Mouse (Mus musculus) layer of hippocampus, adult 8-10 months (tissue): ENCODE results near the gene Eri3. TPM values are rescaled to one million over a fixed set of nuclear protein-coding genes. Genes with fewer than 3 reads are reported as not detected.
A peak's percentile ranks its signal among the peaks of the same experiment; 100 is the strongest.

ENCODE experiments used
- DNase-seq, 2 experiments: peaks; one replicate each; pipeline ENCODE4 v3.0.0; 2022; ENCODE audit warnings: low spot score in 2 of 2
- total RNA-seq, 4 experiments: library from RNA; stranded (reverse); gene quantifications; 2 replicates each; pipeline ENCODE4 v1.2.4; 2022

The Eri3 gene
- total RNA-seq = 100 to 1,000 TPM; 182 to 220 (median 203) TPM

DNA sequence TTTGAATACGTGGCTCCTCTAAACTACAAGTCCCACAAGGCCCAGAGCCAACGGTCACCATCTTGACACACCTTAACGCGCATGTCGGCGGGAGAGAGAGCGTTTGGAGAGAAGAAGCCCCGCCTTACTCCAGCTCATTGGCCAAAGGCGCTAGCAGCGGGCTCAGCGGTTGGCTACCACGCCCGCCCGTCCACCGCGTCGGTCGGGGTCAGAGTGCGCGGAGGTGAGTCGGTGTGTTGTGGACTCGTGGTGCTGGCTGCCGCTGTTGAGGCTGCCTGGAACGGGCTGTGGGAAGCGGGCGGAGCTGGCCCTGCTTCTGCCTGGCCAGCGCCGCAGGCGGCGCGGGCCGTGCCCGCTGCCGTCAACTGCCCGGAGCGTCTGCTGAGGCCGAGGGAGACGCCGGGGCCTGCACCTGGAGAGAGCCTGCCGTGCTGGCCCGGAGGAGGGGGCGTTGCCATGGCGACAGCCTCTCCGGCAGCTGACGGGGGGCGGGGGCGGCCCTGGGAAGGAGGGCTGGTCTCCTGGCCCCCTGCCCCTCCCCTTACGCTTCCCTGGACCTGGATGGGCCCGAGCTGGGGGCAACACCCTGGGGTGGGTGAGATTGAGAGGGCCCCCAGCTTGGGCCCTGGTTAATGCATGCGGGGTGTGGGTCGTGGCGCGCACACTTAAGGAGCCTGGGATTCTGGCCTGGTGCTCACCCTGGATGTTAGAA is at the start of gene Eri3:
Eri3 (plus strand) TSS at position 226 of the 712 bp plus-strand sequence.
- DNase-seq = peak; percentile 98

DNA sequence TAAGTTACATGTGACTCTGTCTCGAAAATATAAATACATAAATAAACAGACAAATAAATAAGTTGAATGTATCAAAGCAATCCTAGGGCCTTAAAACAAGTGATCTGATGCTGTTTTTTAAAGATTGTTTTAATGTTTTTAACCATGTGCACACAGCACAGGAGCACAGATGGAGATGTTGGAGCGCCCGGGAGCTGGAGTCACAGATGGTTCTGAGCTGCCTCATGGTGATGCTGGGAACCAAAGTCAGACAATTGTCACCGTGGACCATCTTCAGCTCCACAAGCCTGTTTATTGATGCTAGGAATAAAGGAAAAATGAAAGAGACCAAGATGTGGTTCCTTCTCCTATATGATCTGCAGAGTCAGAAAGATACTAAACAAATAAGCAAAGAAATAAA is 31.9 kb upstream of the Eri3 start:
- DNase-seq = peak; percentile 26 to 43

DNA sequence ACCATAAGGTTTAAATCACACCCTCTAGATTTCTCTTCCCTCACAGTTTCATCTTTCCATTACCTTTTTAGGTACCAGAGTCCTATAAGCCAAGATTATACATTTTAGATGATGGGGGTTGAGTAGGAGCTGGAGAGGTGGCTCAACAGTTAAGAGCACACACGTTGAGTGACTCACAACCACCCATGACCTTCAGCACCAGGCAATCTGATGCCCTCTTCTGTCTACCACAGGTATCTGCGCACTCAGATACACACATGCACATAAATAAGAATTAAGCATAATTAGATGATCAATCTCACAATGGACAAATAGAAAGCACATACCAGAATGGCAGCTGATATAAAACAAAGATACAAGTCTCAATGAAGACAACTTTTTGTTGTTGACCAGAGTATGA is 28.8 kb upstream of the Eri3 start:
- no peak for DNase-seq

DNA sequence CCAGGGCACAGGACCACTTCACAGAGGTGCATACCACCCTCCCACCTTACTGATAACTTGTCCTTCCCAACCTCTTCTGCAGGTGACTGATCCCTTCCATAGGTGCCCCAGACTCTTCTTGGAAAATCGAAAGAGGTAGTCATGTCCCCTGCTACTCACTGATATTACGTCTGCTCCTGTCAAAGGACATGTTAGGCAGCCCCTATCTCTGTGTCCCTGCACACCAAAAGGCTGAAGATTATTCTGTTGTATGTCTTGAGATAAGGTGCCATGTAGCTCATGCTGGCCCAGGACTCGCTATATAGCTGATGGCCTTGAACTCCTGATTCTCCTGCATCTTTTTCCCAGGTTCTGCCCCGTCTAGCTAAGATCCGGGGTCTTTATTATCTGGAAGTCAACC is 24.2 kb upstream of the Eri3 start:
- DNase-seq = no peak

DNA sequence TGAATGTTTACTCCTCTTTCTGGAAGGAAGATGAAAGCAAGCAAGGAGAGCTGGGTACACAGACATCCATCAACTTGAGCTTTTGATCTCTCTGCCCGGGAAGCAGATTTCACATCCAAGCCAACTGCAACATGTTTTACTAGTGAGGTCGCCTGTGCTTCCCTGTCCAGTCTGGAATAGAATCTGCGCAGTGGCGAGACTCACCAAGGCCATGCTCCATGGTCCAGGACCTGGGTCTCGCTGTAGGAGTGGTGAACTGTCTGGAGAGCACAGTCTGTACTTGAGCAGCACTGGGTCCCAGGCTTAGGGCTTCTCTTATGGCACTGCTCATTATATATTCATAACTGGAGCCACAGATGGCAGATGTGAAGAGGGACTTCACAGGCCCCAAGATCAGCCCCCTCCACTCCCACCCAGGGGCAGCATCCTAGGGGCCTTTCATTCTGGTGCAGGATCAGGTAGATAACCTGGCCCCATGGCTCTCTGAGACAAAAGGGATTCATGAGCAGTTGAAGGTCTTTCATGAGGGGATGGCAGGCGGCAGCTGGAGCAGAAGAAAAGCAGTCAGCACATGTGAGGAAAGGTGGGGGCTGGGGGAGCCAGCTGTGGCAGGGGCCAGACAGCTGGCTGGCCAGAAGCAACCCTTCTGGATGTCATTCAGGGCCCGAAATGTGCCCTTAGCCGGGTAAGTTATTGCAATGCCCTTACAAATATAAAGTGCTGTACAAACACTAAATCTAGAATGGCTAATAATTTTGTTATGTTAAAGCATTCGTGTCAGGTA is 22.9 kb upstream of the Eri3 start:
- DNase-seq = no peak

DNA sequence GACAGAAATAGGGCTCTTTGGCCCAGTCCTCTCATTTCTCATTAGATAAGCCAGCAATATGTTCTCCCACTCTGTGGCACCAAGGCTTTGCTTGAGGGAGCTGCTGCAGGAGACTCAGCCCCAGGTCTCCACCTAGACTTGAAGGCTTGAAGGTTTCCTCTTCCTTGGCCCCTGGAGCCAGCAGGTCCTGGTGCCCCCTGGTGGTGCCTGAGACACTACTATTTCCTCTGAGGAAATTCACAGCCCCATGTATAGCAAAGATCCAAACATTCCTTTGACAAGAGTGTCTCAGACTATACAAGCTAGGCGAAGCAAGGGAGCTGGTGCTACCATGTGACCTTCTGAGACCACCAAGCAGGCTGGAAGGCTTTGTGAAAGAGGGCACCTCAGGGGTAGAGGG is 22.2 kb upstream of the Eri3 start:
- peak in 1 of 2 experiments; percentile 46 for DNase-seq

DNA sequence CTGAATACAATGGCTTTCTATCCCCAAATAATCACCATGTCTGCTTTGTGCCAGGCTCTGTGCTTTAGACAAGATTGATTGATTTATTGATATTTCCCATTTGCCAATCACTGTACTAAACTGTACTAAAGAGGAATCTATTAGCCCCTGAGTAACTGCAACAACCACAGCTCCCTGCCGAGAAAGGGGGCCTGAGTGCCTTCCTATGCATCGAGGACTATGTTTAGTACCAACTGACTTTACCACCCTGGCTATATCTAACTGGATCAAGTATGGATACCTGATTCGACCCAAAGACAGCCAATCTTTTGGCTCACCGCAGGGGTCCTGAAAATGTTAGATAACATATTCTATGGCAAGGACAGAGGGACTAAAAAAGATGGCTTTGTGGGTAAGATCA is 20.3 kb upstream of the Eri3 start:
- DNase-seq = no peak

DNA sequence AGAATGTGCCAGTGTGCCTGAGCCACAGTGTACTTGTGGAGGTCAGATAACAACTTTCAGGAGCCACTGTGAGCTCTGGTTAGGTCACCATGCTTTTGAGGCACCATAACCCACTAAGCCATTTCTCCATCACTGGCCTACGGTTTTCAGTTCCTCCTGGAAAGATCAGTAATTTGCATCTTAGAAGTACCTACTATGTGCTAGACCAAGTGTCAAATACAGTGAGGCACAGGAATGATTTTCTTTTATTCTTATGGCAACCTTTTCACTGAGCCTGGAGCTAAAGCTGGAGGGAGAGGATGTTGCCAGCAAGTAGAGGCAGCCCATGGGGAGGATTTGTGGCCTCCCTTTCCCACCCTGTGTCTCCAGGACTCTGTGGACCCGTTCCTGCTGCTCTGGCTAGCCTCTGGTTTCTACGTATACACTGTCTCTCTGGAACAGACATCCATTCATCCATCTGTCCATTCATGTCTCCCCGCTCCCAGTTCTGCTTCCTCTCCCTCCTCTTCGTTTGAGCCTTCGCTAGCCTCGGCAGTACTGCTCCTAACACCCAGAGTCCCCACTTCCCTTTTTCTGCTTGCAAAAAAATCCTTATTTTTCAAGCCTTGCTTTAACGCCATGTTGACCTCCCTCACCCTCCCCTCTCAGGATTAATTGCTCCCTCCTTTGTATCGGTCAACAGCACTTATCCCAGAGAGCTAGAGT is 14.5 kb upstream of the Eri3 start:
- DNase-seq = no peak

DNA sequence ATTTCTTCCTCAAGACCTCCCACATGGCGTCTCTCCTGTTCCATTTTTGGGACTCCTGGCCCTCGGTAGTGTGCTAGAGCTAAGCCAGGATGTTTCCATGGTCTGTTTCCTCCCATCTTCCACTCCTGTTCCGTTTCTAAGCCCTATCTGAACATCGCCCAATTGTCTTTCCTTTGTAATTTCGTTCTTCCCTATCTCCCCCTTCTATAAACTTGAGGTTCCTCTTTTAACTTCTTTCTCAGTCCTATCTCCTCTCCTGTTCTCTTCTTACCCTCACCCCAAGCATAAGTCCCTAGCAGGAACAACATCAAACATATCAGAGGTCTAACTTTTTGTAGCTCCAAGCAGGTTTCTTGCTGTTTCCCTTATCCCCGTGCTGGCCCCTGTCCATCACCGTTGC is 13.2 kb upstream of the Eri3 start:
- DNase-seq = no peak

DNA sequence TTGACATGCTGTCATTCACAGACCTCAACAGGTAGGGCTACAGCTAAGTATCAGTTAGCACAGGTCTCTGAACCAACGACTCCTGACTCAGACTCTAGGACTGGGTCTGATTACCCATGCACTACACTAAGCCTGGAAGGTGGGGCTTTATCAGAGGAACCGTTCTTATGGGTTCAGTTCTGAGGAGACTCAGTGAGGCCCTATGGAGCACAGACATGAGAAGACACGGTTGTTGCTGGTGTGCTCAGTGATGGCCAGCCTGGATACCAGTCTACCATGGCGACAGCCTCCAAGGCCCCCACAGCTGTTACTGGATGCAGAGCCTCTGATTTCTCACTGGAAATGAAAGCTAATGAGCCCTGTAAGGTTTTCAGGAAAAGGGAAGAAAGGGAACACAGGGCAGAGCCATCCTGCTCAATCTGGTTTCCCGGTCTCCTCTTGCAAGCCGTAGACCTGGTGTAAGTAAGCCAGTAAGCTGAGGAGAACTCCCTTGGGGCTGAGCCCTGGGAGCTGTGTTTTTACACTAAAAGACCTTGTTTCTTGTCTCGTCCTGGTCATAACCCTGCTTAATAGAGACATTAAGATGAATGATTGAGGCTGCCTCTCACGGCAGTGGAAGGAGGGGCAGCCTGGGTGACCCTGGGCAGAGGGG is 10.7 kb upstream of the Eri3 start:
- DNase-seq = no peak

DNA sequence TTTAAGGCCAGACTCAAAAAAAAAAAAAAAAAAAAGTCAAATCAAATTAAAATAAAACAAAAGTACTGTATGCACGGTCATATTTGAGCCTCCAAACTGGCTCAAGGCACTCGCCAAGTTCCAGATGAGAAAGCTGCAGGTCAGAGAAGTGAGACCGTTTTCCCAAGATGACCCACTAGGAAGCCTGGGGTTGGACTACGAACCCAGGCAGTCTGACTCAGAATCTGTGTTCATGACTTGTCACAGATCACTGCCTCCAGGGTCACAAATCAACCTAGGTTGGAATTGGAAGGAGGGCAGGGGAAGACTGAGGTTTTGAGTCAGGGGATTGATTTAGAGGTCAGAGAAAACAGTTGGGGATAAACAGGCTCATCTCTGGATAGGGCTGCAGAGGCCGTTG is 9.6 kb upstream of the Eri3 start:
- no peak for DNase-seq

DNA sequence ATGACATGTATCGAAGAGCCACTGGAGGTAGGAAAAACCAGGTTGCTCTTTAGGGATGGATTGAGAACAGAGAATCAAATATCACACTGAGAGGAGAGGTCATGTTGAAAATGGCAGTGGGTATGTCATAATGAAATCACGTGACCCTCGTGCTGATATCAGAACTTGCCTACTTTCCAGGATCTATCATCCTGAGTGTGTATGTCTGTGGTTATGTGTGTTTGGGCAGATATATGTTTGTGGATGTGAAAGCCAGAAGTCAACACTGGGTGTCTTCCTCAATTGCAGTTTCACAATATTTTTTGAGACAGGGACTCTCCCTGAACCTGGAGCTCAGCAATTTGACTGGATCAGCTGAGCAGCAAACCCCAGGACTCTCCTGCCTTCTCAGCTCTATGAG is 4.7 kb upstream of the Eri3 start:
- DNase-seq = no peak

DNA sequence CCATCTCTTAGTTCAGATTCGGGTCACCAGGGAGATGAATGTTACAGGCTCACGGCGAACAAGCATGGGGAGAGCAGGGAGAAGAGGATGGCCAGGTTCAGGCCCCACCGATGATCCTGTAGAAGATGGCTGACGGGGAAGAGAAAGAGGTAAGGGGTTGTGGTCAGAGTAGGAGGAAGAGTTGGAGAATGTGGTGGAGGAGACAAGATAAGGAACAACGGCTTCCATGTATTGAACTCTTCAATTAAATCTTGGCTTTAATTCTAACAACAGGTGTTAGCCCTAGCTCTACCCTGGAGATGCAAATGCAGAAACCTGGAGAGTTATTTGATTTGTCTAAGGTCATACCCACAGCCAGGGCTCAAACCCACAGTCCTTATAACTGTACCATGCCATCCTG is 3.5 kb upstream of the Eri3 start:
- DNase-seq = no peak

DNA sequence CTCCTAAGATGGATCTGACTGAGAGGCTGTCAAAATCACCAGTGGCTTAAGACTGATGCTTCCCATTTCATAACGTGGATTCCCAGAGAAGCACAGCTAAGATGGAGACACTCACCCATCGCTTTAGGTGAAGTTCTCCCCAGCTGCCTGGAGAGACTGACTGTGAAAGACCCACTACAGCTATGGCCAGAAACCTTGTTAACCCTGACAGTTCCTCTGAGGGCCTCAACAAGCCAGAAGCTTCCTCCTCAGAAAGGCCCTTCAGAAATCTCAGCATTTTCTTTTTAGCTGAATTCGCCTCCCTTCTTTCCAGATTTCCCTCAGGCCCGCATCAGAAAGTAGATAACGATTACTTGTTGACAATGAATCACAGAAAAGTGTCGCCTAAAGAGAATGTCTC is 589 bp upstream of the Eri3 start:
- no peak for DNase-seq

DNA sequence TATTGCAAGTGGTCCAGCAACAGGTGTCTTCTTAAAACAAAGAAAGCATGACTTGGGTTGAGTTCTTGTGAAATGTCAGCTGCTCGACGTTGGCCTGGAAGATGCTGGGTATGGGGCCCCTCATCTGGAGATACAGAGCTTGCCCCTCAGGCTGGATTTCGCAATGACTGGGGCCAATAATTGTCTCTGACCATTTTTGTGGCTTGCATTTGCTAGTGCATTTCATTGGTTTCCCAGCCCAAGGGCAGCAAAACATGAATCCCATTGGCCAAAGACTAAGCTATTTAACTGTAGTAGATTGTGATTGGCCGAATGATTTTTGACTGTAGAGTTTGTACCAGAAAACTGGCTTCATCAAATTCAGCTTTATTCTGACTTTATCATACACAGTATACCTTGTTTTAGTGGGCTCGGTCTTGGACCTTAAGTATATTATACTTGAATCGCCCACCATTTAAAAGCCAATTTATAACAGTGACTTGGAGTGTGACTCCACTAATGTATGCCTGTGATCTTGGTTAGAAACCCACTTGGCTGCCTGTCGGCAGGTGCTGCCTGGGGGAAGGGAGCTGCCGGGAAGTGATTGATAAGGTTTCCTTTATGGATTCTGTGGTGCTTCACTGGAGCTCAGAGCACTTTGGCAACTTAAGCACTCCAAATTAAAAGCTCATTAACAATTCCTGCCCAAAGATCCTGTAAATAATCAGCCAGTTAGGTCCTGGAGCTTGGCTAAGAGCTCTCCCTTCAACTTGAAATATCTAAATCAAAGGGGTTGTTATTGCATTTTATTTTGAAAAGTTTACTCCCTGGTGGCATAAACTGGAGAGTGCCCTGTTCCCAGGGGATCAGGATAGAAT is 1.2 kb downstream of the Eri3 start:
- DNase-seq = no peak

DNA sequence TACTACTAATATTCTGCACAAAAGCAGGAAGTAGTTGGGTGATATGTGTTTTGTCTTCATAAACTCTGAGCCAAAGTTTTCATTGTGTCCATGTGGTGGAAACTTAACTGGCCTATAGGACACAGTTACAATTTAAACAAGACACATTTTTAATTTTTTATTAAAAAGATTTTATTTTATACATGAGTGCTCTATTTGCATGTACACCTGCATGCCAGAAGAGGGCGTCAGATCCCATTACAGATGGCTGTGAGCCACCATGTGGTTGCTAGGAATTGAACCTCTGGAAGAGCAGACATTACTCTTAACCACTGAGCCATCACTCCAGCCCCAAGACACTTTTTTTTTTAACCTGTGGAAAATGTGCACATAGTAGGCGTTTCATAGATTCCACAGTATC is 5.3 kb downstream of the Eri3 start:
- DNase-seq = no peak

DNA sequence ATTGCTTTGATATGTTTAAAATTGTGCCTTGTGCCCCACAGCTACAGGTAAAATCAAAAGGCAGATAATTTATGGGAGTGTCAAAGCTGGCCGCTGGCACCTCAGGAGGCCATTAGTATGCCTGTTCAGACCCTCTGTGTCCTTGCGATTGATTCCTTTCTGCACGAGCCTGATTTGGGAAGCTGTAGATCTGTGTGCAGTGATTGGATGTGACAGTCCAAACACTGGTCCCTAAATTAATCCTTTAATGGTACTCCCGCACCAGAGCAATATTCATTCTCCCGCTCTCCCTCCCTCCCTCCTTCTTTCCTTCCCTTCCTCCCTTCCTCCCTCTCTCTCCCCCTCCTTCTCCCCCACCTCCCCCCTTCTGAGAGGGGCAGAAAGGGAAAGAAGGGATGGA is 6.2 kb downstream of the Eri3 start:
- DNase-seq = no peak

DNA sequence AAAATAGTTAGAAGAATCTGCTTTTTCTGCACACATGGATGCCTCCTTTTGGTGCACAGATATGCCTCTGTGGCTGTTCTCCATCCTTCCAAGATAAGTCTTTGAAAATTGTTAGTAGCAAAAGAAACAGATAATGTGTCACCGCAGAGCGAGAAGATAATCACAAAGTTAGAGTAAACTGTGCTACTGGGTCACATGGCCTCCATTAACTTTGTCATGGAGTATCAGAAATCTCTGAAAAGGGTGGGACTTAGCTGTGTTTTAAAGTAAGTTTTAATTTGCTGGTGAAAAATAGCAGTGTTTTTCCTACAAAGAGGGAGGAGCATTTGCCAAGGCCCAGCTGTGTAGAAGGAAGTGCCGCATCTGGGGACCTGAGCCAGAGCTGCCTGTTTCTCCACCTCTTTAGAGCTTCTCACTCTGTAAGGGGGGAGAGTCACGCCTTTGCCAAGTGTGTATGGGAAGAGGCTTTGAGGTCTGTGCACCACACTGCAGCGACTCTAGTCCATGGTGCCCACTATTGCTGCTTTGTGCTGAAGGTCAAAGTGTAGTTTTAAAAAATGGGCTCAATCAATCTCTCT is 7.0 kb downstream of the Eri3 start:
- no peak for DNase-seq

DNA sequence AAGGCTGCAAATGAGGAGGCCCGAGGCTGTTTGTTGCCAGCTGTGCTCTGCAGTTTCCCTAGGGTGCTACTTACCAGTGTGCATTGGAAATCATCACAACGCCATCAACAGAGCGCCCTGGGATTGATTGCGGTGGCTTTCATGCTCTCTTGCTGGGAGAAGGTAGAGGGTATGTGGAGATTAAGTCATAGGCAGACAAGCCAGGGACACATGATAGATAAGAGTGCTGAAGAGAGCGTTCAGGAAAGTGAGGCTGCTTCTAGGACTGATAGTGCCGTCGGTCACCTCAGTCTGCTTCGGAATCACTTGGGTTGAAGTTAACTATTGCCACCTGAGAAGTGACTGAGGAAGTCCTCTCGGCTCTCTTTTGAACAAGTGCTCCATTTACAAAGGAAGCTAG is 13.8 kb downstream of the Eri3 start:
- DNase-seq = no peak

DNA sequence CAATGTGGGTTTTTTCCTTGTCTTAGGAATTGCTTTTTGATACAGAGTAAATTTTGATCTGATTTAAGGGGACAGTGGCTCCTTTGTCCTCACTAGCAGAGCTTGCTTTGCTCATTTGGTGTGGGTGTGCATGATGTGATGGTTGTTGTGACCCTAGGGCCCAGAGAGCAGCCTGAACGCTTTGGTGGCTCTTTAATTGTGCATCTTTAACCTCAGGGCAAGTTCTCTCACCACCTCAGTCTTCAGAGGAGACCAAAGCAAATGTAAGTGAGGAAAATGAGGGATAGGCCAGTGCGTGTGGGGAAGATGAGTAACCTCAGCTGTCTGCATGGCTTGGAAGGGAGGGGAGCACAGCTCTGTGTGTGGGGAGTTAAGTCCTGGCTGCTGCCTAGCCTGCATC is 18.7 kb downstream of the Eri3 start:
- no peak for DNase-seq

DNA sequence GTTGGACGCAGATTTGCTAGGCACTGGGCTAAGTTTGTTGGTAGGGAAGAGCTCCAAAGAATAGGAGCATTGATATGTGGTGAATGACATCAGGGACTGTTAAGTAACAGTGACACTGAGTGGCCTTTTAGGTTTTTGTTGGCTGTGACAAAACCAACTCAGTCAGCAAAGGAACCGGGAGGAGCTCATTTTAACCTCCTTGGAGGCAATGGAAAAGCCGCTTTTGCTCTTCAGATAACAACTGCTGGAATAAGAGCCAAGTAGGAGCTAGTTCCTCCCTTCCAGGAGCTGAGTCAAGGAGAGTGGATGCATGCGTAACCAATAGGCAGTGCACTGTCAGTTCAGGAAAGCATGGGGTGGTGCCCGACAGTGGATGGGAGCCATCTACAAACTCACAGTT is 20.8 kb downstream of the Eri3 start:
- no peak for DNase-seq
